Mouse (Mus musculus): ENCODE measurements around the gene Sval1. TPM values are rescaled to one million over a fixed set of nuclear protein-coding genes. Genes with fewer than 3 reads are reported as not detected.

Sval1 gene
- polyA plus RNA-seq (2015; fragmentation: Nextera tagmentation; extraction: Ambion mirVana) = not detected in 2 replicates

GRCm38 (mm10) chr6:41951330-41951729, at the start of gene Sval1:
Gene Sval1, plus strand, starts transcription at chr6:41951630.
- no peaks in the 10 kb centered on the region for H3K27me3 ChIP-seq
- ATAC-seq = no peak
- no peak within 1 kb of the TSS for H3K4me3 ChIP-seq (replicated peaks)
- no peak within 1 kb of the TSS for H3K27ac ChIP-seq
- no peak within 1 kb of the TSS for H3K9ac ChIP-seq (replicated peaks)
- H3K9me3 ChIP-seq = no peaks in the 10 kb centered on the region
- no peak within 1 kb of the TSS for H3K4me2 ChIP-seq (replicated peaks)
- no peaks in the 10 kb centered on the region for H3K4me1 ChIP-seq (replicated peaks)
- no peaks in the 10 kb centered on the region for H3K36me3 ChIP-seq
- 80% methylated on average over 1 of the region's 1 CpGs for WGBS

GRCm38 (mm10) chr6:41911625-41912024, 39.8 kb upstream of the Sval1 start:
- H3K9me3 ChIP-seq = no peaks in the 10 kb centered on the region
- no peak overlapping the region for H3K9ac ChIP-seq (replicated peaks)
- H3K27ac ChIP-seq = no peak overlapping the region
- no peaks in the 10 kb centered on the region for H3K27me3 ChIP-seq
- ATAC-seq = no peak
- WGBS = 83% methylated on average over 5 of the region's 5 CpGs
- no peaks in the 10 kb centered on the region for H3K4me1 ChIP-seq (replicated peaks)
- no peak overlapping the region for H3K4me3 ChIP-seq (replicated peaks)
- H3K4me2 ChIP-seq (replicated peaks) = no peak overlapping the region
- no peaks in the 10 kb centered on the region for H3K36me3 ChIP-seq

- H3K4me3 ChIP-seq (replicated peaks) = no peak overlapping the region
- no peaks in the 10 kb centered on the region for H3K36me3 ChIP-seq
- no peaks in the 10 kb centered on the region for H3K4me1 ChIP-seq (replicated peaks)
- no peak overlapping the region for H3K27ac ChIP-seq
- H3K27me3 ChIP-seq = no peaks in the 10 kb centered on the region
- H3K4me2 ChIP-seq (replicated peaks) = no peak overlapping the region
- no peak overlapping the region for H3K9ac ChIP-seq (replicated peaks)
- no peaks in the 10 kb centered on the region for H3K9me3 ChIP-seq
- 89% methylated on average over 2 of the region's 2 CpGs for WGBS
- ATAC-seq = no peak
Measured at GRCm38 (mm10) chr6:41914883-41915282, 36.5 kb upstream of the Sval1 start.

GRCm38 (mm10) chr6:41967840-41968239, 16.4 kb downstream of the Sval1 start, which contains the start of gene Sval3:
Gene Sval3, plus strand, starts transcription at chr6:41968140.
- 68% methylated on average over 1 of the region's 1 CpGs for WGBS
- Histone ChIP-seq H3K9ac (replicated peaks) (no peak within 1 kb of the TSS), H3K4me3 (replicated peaks) (no peak within 1 kb of the TSS), H3K27me3 (no peaks in the 10 kb centered on the region), H3K27ac (no peak within 1 kb of the TSS), H3K4me1 (replicated peaks) (no peaks in the 10 kb centered on the region), H3K9me3 (no peaks in the 10 kb centered on the region), H3K36me3 (no peaks in the 10 kb centered on the region), H3K4me2 (replicated peaks) (no peak within 1 kb of the TSS)
- ATAC-seq = no peak

Other genes starting within 250 kb of the Sval1 start
- gene Kel, start 247.3 kb upstream of the Sval1 start, polyA plus RNA-seq (2015; fragmentation: Nextera tagmentation; extraction: Ambion mirVana) = 0.78 and 1.2 TPM in 2 replicates
- not detected in 2 replicates for gene Olfr459, start 176.5 kb upstream of the Sval1 start, polyA plus RNA-seq (2015; fragmentation: Nextera tagmentation; extraction: Ambion mirVana)
- gene Pip, start 104.1 kb upstream of the Sval1 start, polyA plus RNA-seq (2015; fragmentation: Nextera tagmentation; extraction: Ambion mirVana) = not detected in 2 replicates
- gene Sval2, start 98.6 kb upstream of the Sval1 start, polyA plus RNA-seq (2015; fragmentation: Nextera tagmentation; extraction: Ambion mirVana) = not detected in 2 replicates
- not detected in 2 replicates for gene Sval3, start 16.5 kb downstream of the Sval1 start, polyA plus RNA-seq (2015; fragmentation: Nextera tagmentation; extraction: Ambion mirVana)
- not detected in 2 replicates for gene Sva, start 86.8 kb downstream of the Sval1 start, polyA plus RNA-seq (2015; fragmentation: Nextera tagmentation; extraction: Ambion mirVana)
- gene Tas2r139, start 189.3 kb downstream of the Sval1 start, polyA plus RNA-seq (2015; fragmentation: Nextera tagmentation; extraction: Ambion mirVana) = not detected in 2 replicates